Mouse (Mus musculus) intestine, embryonic 16.5 days (tissue): ENCODE data around the gene Nav1. TPM values are rescaled to one million over a fixed set of nuclear protein-coding genes. Genes with fewer than 3 reads are reported as not detected.

Experiments used
- ATAC-seq: fragments of 200-750 bp; cut with Nextera tagmentation; 2 replicates; pipeline ENCODE4 v1.8.0; 2017; ENCODE audit warnings: moderate TSS enrichment, moderate library complexity
- H3K27ac ChIP-seq: fragments of 300-500 bp; sonication (generic); 2 replicates; pipeline ENCODE4 v1.5.1; 2014; ENCODE audit warnings: mild to moderate bottlenecking, low read length
- H3K27me3 ChIP-seq: fragments of 300-500 bp; sonication (generic); replicated peaks from 2 replicates; pipeline ENCODE4 v1.6.1; 2014; ENCODE audit warnings: low read length, control low read depth, mixed read lengths; ENCODE audit not compliant: control insufficient read depth, insufficient read depth
- H3K36me3 ChIP-seq: fragments of 300-500 bp; sonication (generic); 2 replicates; pipeline ENCODE4 v1.6.1; 2014; ENCODE audit warnings: low read length, control low read depth; ENCODE audit not compliant: control insufficient read depth, insufficient read depth
- H3K4me1 ChIP-seq: fragments of 300-500 bp; sonication (generic); 2 replicates; pipeline ENCODE4 v1.6.1; 2014; ENCODE audit warnings: low read length, control low read depth, mixed read lengths; ENCODE audit not compliant: control insufficient read depth, insufficient read depth
- H3K4me2 ChIP-seq: fragments of 300-500 bp; sonication (generic); 2 replicates; pipeline ENCODE4 v1.6.1; 2014; ENCODE audit warnings: low read depth, low read length, control low read depth
- H3K4me3 ChIP-seq: fragments of 300-500 bp; sonication (generic); 2 replicates; pipeline ENCODE4 v1.5.1; 2014; ENCODE audit warnings: mild to moderate bottlenecking, low read length
- H3K9ac ChIP-seq: fragments of 300-500 bp; sonication (generic); 2 replicates; pipeline ENCODE4 v1.6.1; 2014; ENCODE audit warnings: low read depth, low read length
- H3K9me3 ChIP-seq: fragments of 300-500 bp; sonication (generic); 2 replicates; pipeline ENCODE4 v1.6.1; 2016; ENCODE audit warnings: low read length, control low read depth; ENCODE audit not compliant: control insufficient read depth
- WGBS: fragments of 180-500 bp; shearing (Covaris S2); extraction: QIAGEN DNeasy Blood & Tissue Kit; methylation state at CpG from one replicate; pipeline ENCODE4 v1.1.7; 2014; 5-methylcytosine and 5-hydroxymethylcytosine counted together
- polyA plus RNA-seq: library from polyadenylated mRNA; unstranded; fragments of >200 nt; fragmentation: Nextera tagmentation; extraction: Ambion mirVana; gene quantifications from 2 replicates; pipeline ENCODE4 v1.2.1, GENCODE M21; 2015

Gene Nav1
- polyA plus RNA-seq, 1 experiment from 2014 or later, result 9.0 TPM

DNA sequence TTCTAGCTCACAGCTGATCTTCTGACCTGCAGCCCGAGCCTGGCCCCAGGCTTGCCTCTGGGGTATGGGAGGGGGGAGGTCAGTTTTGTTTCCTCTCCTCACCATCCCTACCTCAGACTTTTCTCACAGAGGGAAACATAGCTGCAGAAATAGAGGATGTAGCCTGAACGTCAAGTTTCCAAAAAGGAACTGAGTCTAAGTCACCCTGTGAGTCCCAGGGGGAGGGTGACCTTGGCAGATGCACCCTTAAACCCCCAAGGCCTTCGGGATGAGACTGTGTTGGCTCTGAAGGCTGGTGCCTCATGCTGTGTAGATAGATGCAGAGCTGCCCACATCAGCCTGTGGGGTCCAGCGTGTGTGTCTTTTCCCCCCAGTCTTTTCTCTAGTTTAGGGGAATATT lies 72.3 kb downstream of the Nav1 start:
- no peak; the same call in 1 of the 2 replicates for ATAC-seq
- H3K4me3 ChIP-seq, result no peak overlapping the region
- no peaks in the 10 kb centered on the region for H3K36me3 ChIP-seq
- H3K4me2 ChIP-seq, result no peak overlapping the region
- H3K4me1 ChIP-seq, result peaks cover 39% of the 10 kb centered on the region
- H3K27me3 ChIP-seq, result no peaks in the 10 kb centered on the region
- peak overlapping the region; percentile 82 for H3K27ac ChIP-seq
- no peaks in the 10 kb centered on the region for H3K9me3 ChIP-seq
- WGBS, result 41% methylated on average over 4 of the region's 4 CpGs
- peak overlapping the region; percentile 44; the same call in 1 of the 2 replicates for H3K9ac ChIP-seq

DNA sequence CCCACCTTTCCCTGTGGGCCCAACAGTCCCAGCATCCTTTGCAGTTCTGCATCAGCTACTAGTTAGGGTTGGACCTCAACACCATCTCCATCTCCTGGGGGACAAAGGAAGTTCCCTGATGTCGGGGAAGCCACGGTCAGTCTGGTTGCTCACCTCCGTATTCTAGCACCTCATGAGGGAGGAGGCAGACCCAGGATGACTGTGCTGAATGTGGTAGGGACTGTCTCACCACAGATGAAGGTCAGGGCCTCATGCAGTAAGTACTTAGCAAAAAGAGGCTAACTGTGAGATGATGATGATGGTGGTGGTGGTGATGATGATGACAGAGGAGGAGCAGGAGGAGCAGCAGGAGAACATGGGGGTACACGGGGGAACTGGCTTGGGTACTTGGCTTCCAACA lies 73.0 kb downstream of the Nav1 start:
- H3K27me3 ChIP-seq, result no peaks in the 10 kb centered on the region
- WGBS, result 89% methylated on average over 4 of the region's 4 CpGs
- no peaks in the 10 kb centered on the region for H3K9me3 ChIP-seq
- H3K4me1 ChIP-seq, result peaks cover 41% of the 10 kb centered on the region
- H3K4me3 ChIP-seq, result no peak overlapping the region
- no peaks in the 10 kb centered on the region for H3K36me3 ChIP-seq
- H3K4me2 ChIP-seq, result no peak overlapping the region
- no peak for ATAC-seq
- no peak overlapping the region for H3K9ac ChIP-seq
- no peak overlapping the region for H3K27ac ChIP-seq

DNA sequence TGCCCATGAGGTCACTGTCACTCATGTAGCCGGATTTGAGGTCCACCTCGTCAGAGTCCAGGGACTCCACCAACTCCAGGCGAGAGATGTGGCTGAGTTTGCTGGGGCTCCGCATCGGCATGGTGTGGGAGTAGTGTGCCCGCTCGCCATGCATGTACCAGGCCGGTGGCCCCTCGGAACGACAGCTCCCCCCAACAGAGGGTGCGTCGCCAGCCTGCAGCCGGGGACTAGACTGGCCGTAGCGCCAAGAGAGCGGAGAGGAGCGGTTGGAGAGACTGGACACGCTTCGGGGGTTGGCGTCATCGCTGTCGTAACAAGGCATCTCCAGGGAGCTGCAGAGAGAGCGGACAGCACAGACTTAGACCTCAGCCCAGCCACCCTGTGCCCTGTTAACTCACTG lies 74.7 kb downstream of the Nav1 start:
- Histone ChIP-seq H3K9me3 (no peaks in the 10 kb centered on the region), H3K9ac (no peak overlapping the region), H3K27ac (no peak overlapping the region), H3K4me1 (peaks cover 37% of the 10 kb centered on the region), H3K27me3 (no peaks in the 10 kb centered on the region), H3K4me2 (no peak overlapping the region), H3K36me3 (no peaks in the 10 kb centered on the region), H3K4me3 (no peak overlapping the region)
- no peak for ATAC-seq
- 93% methylated on average over 23 of the region's 23 CpGs for WGBS

DNA sequence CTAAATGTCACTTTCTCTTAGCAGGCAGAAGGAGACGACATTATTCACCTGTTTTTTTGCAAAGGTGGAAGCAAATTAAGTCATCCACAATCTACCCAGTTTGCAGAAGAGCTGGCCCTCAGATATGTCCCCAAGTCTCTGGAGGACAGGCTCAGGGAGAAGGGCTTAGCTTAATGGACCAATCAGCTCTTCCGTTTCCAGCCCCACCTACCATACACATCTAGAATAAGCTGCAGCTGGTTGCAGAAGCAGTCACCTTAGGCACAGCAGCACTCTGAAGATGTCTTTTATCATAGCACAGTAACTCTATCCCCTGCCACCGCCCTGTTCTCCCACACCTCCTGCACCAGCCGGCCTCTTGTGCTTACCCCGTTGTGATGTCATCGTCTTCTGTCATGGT lies 75.1 kb downstream of the Nav1 start:
- Histone ChIP-seq H3K27ac (no peak overlapping the region), H3K36me3 (no peaks in the 10 kb centered on the region), H3K4me1 (peaks cover 37% of the 10 kb centered on the region), H3K27me3 (no peaks in the 10 kb centered on the region), H3K4me2 (no peak overlapping the region), H3K9ac (no peak overlapping the region), H3K9me3 (no peaks in the 10 kb centered on the region), H3K4me3 (no peak overlapping the region)
- no peak for ATAC-seq
- 86% methylated on average over 6 of the region's 6 CpGs for WGBS

DNA sequence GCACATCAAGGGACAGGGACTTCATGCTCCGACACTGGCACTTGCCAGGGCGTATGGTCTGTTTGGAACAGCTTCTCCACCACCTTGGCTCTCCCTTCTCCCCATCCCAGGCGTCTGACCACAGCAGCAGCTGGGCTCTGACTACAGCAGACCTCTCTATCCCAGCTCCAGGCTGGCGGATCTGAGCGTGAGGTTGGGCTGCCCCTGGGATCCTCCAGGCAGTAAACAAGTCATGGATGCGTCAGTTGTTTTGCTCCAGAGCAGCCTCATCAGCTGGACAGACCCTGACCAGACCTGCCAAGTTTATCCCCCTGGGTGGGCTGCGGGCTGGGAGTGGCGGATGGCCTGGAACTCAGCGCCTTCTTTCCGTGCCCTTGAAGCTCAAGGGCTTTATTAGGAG lies 76.0 kb downstream of the Nav1 start:
- ATAC-seq, result peak; percentile 68

DNA sequence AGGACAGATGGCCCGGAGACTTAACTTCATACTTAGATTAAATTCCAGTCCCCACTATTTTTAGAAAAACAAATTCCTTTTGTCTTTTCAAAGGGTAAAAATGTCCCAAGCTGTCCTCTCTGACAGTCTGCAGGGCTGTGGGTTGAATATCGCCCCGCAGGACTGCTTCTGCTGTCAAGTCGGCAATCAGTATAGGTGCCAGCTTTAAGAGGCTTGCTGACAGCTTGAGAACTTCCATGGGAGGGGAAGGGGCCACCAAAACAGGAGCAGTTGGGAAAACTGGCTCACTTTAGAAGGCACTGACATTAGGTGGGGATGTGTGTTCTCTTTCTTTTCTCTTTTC lies 82.6 kb downstream of the Nav1 start:
- no peaks in the 10 kb centered on the region for H3K27me3 ChIP-seq
- no peak overlapping the region for H3K4me2 ChIP-seq
- H3K9me3 ChIP-seq, result no peaks in the 10 kb centered on the region
- peak overlapping the region; percentile 75 for H3K27ac ChIP-seq
- H3K4me1 ChIP-seq, result peaks cover 12% of the 10 kb centered on the region
- no peaks in the 10 kb centered on the region for H3K36me3 ChIP-seq
- H3K4me3 ChIP-seq, result no peak overlapping the region
- 39% methylated on average over 4 of the region's 4 CpGs for WGBS
- no peak for ATAC-seq
- H3K9ac ChIP-seq, result 0 out of 2 replicates have a peak overlapping the region, but pooled peaks have one; percentile 44

More for the DNA sequence above, 76.0 kb downstream of the Nav1 start:
- WGBS, result 46% methylated on average over 10 of the region's 10 CpGs
- Histone ChIP-seq H3K4me1 (peaks cover 28% of the 10 kb centered on the region), H3K27me3 (no peaks in the 10 kb centered on the region), H3K9ac (peak overlapping the region; percentile 30; the same call in 1 of the 2 replicates), H3K9me3 (no peaks in the 10 kb centered on the region), H3K27ac (peak overlapping the region; percentile 75), H3K4me3 (no peak overlapping the region), H3K36me3 (no peaks in the 10 kb centered on the region), H3K4me2 (no peak overlapping the region)

DNA sequence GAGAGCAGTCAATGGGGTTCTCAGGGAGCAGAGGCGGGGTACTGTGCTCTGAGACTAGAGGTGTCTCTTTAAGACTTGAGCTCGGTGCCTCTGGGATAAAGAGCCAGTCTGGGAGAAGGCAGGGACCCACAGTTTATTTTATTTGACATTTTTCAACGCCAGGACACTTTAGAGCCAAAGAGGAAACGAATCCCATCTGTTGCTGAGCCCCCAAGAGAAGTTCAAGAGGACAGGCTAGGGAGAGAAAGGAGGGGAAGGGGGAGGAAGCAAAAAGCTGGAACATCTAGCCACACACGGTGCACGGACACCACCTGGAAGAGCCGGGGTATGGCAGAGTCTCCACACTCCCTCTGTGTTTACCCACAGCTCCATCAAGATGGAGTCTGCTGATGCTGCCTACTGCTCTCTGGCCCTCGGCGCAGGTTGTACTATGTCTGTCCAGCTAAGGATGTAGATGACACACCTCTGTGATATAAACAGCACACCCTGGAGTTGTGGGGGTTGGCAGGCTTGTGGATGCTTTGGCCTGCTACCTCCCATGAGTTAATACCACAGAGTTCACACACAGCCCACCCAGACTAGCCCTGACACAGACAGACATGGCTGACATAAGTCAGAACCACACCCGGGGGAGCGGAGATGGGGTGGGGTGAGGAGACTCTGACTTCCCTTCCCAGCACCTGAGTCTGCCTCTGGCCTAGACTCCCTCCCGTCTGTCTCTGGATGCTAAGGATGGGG lies 83.1 kb downstream of the Nav1 start:
- peaks cover 12% of the 10 kb centered on the region for H3K4me1 ChIP-seq
- peak; percentile 81 for ATAC-seq
- H3K27ac ChIP-seq, result peak overlapping the region; percentile 75
- H3K27me3 ChIP-seq, result no peaks in the 10 kb centered on the region
- no peak overlapping the region for H3K4me3 ChIP-seq
- H3K4me2 ChIP-seq, result no peak overlapping the region
- H3K36me3 ChIP-seq, result no peaks in the 10 kb centered on the region
- 42% methylated on average over 12 of the region's 12 CpGs for WGBS
- H3K9me3 ChIP-seq, result no peaks in the 10 kb centered on the region
- H3K9ac ChIP-seq, result 0 out of 2 replicates have a peak overlapping the region, but pooled peaks have one; percentile 44

DNA sequence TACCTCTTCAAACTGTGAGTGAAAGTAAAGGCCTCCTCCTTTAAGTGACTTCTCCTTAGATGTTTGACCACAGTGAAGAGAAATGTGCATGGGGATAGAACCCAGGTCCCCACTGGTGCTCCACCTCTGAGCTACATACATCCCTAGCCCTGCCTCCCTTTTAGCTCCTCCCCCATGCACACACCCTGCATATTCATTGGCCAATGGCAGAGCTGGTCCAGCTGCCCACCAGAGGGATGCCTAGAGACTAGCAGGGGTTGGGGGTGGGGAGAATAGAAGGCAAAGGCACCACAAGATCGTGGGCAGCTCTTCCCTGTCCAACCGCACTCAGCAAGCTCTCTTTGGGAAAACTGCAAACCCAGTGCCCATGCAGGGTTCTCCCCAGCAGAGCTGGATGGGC lies 83.8 kb downstream of the Nav1 start:
- WGBS, result 75% methylated on average over 2 of the region's 2 CpGs
- no peak overlapping the region for H3K9ac ChIP-seq
- no peak overlapping the region for H3K4me3 ChIP-seq
- H3K4me1 ChIP-seq, result peaks cover 12% of the 10 kb centered on the region
- H3K36me3 ChIP-seq, result no peaks in the 10 kb centered on the region
- no peaks in the 10 kb centered on the region for H3K27me3 ChIP-seq
- H3K27ac ChIP-seq, result peak overlapping the region; percentile 68
- H3K4me2 ChIP-seq, result no peak overlapping the region
- no peaks in the 10 kb centered on the region for H3K9me3 ChIP-seq
- ATAC-seq, result peak; percentile 38; the same call in 1 of the 2 replicates

DNA sequence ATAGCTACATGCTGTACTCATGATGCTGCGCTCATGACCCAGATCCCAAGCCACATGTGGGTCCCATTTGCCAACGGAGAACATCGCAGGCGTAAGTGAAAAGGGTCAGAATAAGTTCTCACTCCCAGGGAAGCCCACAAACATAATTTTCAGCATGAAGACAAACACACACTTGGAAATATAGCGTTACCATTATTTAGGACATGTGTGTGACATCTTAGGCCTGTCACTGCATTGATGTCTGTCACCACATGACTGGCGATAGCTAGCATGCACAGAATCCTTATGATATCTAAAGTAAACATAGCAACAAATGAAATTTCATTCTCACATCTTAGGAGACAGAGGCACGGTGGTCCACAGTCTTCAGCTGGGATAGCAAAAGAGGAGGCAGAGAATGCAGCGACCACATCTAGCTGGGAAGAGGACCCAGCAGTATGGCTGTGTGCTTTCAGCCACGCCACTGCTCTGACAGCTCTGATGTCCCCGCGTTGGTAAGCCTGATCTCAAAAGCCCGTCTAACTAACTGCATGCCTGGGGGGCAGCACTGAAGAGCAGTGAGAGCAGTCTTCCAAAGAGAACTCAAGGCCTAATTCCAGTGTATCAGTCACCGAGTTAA lies 86.4 kb downstream of the Nav1 start:
- Histone ChIP-seq H3K9me3 (no peaks in the 10 kb centered on the region), H3K27ac (no peak overlapping the region), H3K27me3 (no peaks in the 10 kb centered on the region), H3K36me3 (no peaks in the 10 kb centered on the region), H3K4me3 (no peak overlapping the region), H3K9ac (no peak overlapping the region), H3K4me1 (peaks cover 29% of the 10 kb centered on the region), H3K4me2 (no peak overlapping the region)
- no peak for ATAC-seq
- WGBS, result 85% methylated on average over 13 of the region's 13 CpGs
